Mouse (Mus musculus): Measurements from ENCODE around the gene Jhy. TPM values are rescaled to one million over a fixed set of nuclear protein-coding genes. Genes with fewer than 3 reads are reported as not detected.

The Jhy gene
- polyA plus RNA-seq, 1 experiment: 28.7 TPM

GRCm38 (mm10) chr9:40858461-40859160 is 105.3 kb downstream of the Jhy start:
- Histone ChIP-seq H3K4me1 (ENCODE audit: control insufficient read depth, insufficient read depth, low read length) (peaks cover 3% of the 10 kb centered on the region), H3K36me3 (ENCODE audit: control insufficient read depth, insufficient read depth, low read length) (no peaks in the 10 kb centered on the region), H3K4me3 (ENCODE audit: control insufficient read depth, low read depth, low read length) (peak overlapping the region; percentile 49), H3K27me3 (ENCODE audit: control insufficient read depth, insufficient read depth, low read length) (no peaks in the 10 kb centered on the region), H3K27ac (ENCODE audit: control insufficient read depth, insufficient read depth, low read depth, low read length) (no peak overlapping the region)
- no peak for TF ChIP-seq POLR2A (IDR thresholded peaks at IDR 0.05; ENCODE audit: control insufficient read depth, low read depth, low read length)
- TF ChIP-seq CTCF (IDR thresholded peaks at IDR 0.05; ENCODE audit: control insufficient read depth, insufficient read depth, insufficient replicate concordance, low read depth, low read length): no peak

DNA sequence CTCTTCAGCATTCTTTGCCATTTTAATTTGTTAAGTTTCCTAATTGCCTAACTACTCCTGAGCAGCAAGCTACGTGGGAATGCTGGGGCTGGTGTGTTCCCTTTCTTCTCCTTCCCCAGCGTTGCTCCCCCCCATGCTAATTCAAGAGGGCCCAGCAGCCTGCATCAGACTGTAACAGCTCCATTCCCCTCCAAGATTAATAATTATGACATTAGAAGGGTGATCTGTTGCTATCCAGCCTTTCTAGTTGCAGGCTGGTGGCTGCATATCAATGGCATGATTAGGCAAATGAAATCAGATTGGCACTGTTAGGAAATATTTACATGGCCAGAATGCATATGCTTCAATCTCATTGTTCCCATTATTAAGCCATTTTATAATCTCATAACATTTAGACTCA is 112.4 kb downstream of the Jhy start:
- no peak for TF ChIP-seq CTCF (IDR thresholded peaks at IDR 0.05; ENCODE audit: control insufficient read depth, insufficient read depth, insufficient replicate concordance, low read depth, low read length)
- TF ChIP-seq POLR2A (IDR thresholded peaks at IDR 0.05; ENCODE audit: control insufficient read depth, low read depth, low read length): no peak
- Histone ChIP-seq H3K4me3 (ENCODE audit: control insufficient read depth, low read depth, low read length) (no peak overlapping the region), H3K4me1 (ENCODE audit: control insufficient read depth, insufficient read depth, low read length) (no peaks in the 10 kb centered on the region), H3K27ac (ENCODE audit: control insufficient read depth, insufficient read depth, low read depth, low read length) (no peak overlapping the region), H3K27me3 (ENCODE audit: control insufficient read depth, insufficient read depth, low read length) (no peaks in the 10 kb centered on the region), H3K36me3 (ENCODE audit: control insufficient read depth, insufficient read depth, low read length) (no peaks in the 10 kb centered on the region)

Other genes starting within 250 kb of the Jhy start
- 307 and 321 TPM in 2 replicates for gene Hspa8, start 163.1 kb downstream of the Jhy start, polyA plus RNA-seq (2012; rRNA removed)
- 0.02 TPM in 1 of 2 replicates, not detected in the other for gene Bsx, start 90.0 kb downstream of the Jhy start, polyA plus RNA-seq (2012; rRNA removed)
- gene Crtam, start 40.5 kb upstream of the Jhy start, polyA plus RNA-seq (2012; rRNA removed): 9.5 and 9.6 TPM in 2 replicates
- gene Ubash3b, start 197.6 kb upstream of the Jhy start, polyA plus RNA-seq (2012; rRNA removed): 1.3 and 1.6 TPM in 2 replicates